Mouse (Mus musculus) regulatory T cell (primary cell): ENCODE results near the gene Irx5.

ENCODE experiments used
- in situ Hi-C: fragments of 300-600 bp; cut with MboI, MseI; formaldehyde crosslinking; loops from one replicate; pipeline ENCODE4 v1.15.1; 2025; ENCODE audit warnings: high pct_unique_total_duplicates

The Irx5 gene

GRCm38 (mm10) chr8:92360083-92360861, 2.8 kb downstream of the Irx5 start:
- in situ Hi-C loops = loop anchor here (25.0 kb wide), 2 partner anchors 823 to 1173 kb away; partner anchors contain the start of gene Aktip

GRCm38 (mm10) chr8:92361546-92362351, 4.3 kb downstream of the Irx5 start:
- in situ Hi-C loops = loop anchor here (25.0 kb wide), 2 partner anchors 824 to 1174 kb away; partner anchors contain the start of gene Aktip

- in situ Hi-C loops = loop anchor here (25.0 kb wide), 2 partner anchors 825 to 1175 kb away; partner anchors contain the start of gene Aktip
Measured at GRCm38 (mm10) chr8:92362396-92363115, 5.1 kb downstream of the Irx5 start.

GRCm38 (mm10) chr8:92363217-92364147, 6.1 kb downstream of the Irx5 start:
- in situ Hi-C loops = loop anchor here (25.0 kb wide), 2 partner anchors 826 to 1176 kb away; partner anchors contain the start of gene Aktip

GRCm38 (mm10) chr8:92364148-92364775, 6.8 kb downstream of the Irx5 start:
- in situ Hi-C loops = loop anchor here (25.0 kb wide), 2 partner anchors 827 to 1177 kb away; partner anchors contain the start of gene Aktip

- in situ Hi-C loops = loop anchor here (25.0 kb wide), 2 partner anchors 828 to 1178 kb away; partner anchors contain the start of gene Aktip
Measured at GRCm38 (mm10) chr8:92364776-92365240, 7.4 kb downstream of the Irx5 start.

- in situ Hi-C loops = loop anchor here (25.0 kb wide), 2 partner anchors 828 to 1178 kb away; partner anchors contain the start of gene Aktip
Measured at GRCm38 (mm10) chr8:92365241-92365943, 8.0 kb downstream of the Irx5 start.

- in situ Hi-C loops = loop anchor here (25.0 kb wide), 2 partner anchors 829 to 1179 kb away; partner anchors contain the start of gene Aktip
Measured at GRCm38 (mm10) chr8:92365944-92366735, 8.7 kb downstream of the Irx5 start.

GRCm38 (mm10) chr8:92366736-92367267, 9.4 kb downstream of the Irx5 start:
- in situ Hi-C loops = loop anchor here (25.0 kb wide), 2 partner anchors 830 to 1180 kb away; partner anchors contain the start of gene Aktip

GRCm38 (mm10) chr8:92379524-92379923, 22.1 kb downstream of the Irx5 start:
- in situ Hi-C loops = no loop called here

- in situ Hi-C loops = no loop called here
Measured at GRCm38 (mm10) chr8:92380571-92380970, 23.1 kb downstream of the Irx5 start.

GRCm38 (mm10) chr8:92387893-92388292, 30.5 kb downstream of the Irx5 start:
- in situ Hi-C loops = no loop called here

GRCm38 (mm10) chr8:92404218-92404617, 46.8 kb downstream of the Irx5 start:
- in situ Hi-C loops = no loop called here

- in situ Hi-C loops = no loop called here
Measured at GRCm38 (mm10) chr8:92408092-92408491, 50.7 kb downstream of the Irx5 start.

- in situ Hi-C loops = no loop called here
Measured at GRCm38 (mm10) chr8:92413583-92413982, 56.2 kb downstream of the Irx5 start.

GRCm38 (mm10) chr8:92420666-92421065, 63.2 kb downstream of the Irx5 start:
- in situ Hi-C loops = no loop called here
